Mouse (Mus musculus) right cerebral cortex, adult 2 months (tissue): Measurements from ENCODE around the gene Ctf1.
"Not testable (repeated sequence)": the region's sequence is repeated elsewhere in the genome, so short reads cannot be mapped to it uniquely, and the experiment has no call there.

ENCODE experiments used
- DNase-seq, 2 experiments: peaks; one replicate each; pipeline ENCODE4 v3.0.0; 2021 to 2022; ENCODE audit warnings: low spot score in 2 of 2

Gene Ctf1

DNA sequence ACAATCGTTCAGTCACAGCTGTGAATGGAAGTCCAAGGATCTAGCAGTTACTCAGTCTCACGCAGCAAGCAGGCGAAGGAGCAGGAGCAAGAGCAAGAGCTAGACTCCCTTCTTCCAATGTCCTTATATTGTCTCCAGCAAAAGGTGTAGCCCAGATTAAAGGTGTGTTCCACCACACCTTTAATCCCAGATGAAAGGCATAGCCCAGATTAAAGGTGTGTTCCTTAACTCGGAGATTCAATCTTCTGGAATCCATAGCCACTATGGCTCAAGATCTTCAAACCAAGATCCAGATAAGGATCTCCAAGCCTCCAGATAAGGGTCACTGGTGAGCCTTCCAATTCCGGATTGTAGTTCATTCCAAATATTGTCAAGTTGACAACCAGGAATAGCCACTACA is 19.5 kb downstream of the Ctf1 start, which contains the start of gene Ctf2:
TSS of gene Ctf2 (minus strand) at position 101 of the 400 bp plus-strand sequence.
- DNase-seq = not testable (repeated sequence)

DNA sequence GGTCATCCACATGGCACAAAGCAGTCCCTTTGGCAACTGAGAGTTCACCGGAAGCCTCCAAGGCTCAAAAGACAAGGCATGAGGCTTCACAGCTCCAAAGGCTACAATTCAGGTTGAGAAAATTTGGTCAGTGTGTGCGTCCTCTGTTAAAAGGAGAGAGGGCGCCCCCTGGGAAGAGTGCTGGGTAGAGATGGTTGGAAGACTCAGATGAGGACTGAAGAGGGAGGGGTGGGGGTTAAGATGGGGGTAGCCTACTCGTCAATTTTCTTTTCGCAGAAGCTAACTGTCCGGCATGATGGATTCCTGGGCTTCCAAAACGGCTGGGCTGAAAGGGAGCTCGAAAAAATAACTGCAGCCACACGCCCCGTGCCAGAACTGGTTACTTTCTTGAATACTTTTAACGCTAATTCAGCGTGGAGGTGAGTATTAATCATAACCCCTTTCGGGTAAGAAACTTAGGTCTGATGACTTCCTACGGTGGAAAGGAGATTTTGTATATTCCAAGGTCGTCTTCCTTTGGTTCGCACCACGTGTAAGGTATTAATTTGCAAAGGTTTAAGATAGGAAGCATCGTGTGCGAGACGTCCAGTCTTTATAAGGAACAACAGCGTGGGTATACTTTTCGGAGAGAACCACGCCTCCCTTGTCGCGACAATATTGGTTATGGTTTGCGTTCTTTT is 32.0 kb downstream of the Ctf1 start, which contains the start of gene Fbxl19:
TSS of gene Fbxl19 (plus strand) at position 178 of the 680 bp plus-strand sequence.
- peak; percentile 83 to 84 for DNase-seq

DNA sequence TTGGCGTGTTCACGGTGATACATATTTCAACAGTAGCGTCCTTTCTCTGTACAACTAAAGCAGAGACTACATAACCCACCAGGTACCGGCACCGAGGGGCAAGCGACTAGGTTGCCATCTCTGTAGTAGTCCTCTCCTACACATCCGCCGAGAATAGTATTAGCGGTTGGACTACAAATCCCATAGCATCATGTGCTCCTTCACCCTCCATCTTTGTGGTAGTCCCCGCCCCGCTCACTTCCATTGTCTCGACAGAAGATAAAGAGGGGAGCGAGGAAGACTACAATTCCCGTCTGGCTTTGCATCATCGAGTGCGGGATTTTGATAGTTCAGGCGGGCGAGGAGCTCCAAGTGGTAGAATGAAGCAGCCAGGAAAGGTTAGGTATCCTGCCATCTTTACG is 32.7 kb downstream of the Ctf1 start:
- peak; percentile 95 to 96 for DNase-seq

DNA sequence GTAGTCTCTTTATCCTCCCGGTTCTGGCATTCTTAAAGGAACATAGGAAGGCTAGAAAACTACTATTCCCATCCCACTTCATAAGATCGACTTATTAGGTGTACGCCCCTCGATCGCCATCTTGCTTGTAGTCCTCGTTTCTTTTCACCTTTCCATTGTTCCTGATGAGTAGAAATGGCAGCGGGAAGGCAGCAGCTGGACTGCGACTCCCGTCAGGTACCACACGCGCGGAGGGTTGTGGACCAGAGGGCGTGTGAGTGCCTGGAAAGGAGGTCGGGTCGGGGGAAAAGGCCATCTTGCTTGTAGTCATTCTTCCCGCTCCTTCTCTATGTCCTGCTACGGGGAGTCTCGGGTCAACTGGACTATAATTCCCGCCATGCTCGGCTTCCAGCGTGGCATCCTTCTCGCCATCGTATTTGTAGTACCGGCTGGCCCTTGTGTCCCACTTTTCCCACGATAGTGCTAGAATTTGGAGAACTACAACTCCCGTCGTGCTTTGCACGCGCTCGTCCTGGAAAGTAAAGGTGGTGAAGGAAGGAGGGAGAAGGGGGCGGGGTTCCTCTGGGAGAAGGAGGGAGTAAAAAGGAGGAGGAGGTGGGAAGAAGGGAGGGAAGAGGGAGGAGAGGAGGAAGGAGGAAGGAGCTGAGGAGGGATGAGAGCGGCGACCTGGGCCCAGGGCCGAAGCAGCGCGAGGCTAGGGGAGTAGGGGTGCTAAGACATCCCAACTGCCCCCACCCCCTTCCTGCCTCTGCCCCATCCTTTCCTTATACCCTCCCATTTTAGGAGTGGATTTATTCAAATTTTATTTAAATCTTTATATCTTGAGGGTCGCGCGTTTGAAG is 33.3 kb downstream of the Ctf1 start:
- peak; percentile 98 for DNase-seq

DNA sequence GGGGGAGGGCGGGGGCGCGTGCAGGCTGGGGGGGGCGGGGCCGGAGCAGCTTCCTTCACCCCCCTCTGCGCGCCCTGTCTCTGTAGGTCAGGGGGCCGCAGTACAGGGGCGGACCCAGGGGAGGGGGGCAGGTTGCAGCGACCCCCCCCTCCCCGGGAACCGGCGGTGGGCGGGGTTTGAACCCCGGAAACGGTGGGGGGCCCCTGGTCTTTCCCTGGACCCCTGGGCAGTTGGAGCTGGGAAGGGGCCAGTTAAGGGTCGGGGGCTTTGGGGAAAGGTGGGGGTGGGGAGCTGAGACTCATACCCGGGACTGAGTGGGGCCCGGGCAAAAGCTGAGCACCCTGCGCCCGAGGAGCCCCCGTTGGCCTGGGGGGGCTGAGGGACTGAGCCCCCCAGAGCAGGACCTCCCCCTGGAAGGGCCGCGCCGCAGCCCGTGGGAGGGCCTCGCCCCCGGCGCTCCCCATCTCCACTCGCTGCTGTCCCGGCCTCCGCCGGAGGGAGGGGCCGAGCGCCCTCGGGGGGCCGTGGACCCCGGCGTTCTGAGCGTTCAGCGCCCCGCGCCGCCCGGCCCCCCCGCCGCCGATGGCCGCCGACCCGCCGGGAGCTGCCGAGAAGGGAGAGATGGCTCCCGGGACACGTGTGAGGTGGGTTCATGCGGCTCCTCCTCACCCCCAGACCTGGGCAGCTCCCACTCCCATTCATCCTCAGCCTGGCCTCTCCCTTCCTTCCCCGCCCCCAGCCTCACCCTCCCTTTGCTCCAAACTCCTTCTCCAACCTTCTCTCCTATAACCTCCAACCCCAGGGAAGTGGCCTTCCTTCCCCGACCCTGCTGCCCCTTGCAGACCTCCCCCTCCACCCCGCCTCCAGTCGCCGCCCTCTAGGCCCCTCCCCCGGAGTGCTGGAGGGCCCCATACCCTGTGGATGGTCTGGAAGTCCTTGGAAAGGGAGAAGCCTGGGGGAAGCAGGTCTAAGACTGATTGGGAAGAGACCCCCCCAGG is 34.3 kb downstream of the Ctf1 start:
- no peak for DNase-seq

DNA sequence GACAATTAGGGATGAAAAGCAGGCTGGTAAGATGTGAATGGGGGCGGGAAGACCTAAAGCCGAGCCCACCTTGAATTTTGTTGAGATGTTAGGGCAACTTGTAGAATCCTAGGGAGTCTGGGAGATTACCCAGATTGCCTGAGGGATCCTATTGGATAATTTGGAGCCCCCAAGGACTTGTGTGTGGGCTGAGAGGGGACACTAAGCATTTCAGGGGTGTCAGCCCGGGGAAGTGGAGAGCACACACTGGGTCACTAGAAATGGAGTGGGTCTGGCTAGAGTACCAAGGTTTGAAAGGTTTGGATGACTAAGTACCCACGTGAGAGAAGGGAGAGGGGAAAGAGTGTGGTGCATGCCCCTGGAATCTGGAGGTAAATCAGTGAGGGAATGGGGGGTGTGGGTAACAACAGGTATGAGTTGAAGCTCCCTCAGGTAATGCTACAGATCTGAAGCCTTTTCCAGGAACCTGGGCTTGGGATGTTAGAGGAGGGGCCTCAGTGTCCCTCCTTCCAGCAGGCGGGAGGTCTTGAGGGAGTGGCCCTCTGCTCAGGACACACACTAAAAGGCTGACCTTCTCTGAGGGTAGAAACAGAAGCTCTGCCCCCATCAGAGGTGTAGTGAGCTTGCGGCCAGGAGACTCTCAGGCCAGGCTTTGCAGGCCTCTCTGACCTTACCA is 35.2 kb downstream of the Ctf1 start:
- no peak for DNase-seq

DNA sequence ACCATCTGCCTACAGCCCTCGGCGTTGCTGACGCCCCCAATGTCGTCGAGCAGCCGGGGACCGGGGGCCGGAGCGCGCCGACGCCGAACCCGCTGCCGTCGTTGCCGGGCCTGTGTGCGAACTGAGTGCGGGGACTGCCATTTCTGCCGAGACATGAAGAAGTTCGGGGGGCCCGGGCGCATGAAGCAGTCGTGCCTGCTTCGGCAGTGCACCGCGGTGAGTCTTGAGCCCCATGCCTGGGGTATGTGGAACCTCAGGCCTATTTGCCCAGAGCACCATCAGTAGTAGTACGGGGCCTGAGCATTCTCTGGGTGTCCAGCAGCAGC is 35.7 kb downstream of the Ctf1 start:
- no peak for DNase-seq

DNA sequence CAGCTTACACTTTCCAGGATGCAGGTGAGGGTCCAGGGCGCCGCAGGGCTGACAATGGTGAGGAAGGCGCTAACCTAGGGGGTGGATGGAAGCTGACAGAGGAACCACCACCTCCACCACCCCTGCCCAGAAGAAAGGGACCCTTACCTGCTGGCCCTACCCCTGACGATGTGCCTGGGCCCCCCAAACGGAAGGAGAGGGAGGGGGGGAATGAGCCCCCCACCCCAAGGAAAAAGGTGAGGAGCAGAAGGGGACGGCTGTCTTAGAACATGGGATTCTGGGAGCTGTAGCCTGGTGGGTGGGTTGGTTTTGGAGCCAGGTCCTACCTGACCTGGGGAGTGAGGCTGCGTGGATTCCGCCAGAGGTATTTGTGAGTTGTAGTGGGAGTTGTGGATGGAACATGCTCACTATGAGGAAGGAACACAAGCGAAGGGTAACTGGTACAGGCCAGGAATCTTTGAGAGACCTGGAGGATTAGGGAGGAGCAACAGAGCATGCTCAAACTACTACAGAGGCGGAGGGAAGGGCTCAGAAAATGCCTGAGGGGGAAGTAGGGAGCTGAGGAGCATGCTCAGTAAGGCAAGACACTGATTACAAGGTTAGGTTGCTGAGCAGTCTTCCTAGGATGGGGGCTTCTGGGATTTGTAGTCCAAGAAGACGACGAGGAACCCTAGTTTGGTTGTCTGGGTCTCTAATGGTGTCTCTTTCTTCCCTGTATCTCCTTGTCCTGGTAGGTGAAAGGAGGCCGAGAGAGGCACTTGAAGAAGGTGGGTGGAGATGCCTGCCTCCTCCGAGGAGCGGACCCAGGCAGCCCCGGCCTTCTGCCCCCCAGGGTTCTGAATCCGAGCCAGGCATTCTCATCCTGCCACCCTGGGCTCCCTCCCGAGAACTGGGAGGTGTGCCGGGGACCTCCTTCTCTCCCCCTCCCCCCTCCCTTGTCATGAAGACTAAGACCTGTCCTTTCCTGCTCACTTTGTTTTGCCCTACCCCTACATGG is 37.9 kb downstream of the Ctf1 start:
- peak; percentile 62 to 64 for DNase-seq

DNA sequence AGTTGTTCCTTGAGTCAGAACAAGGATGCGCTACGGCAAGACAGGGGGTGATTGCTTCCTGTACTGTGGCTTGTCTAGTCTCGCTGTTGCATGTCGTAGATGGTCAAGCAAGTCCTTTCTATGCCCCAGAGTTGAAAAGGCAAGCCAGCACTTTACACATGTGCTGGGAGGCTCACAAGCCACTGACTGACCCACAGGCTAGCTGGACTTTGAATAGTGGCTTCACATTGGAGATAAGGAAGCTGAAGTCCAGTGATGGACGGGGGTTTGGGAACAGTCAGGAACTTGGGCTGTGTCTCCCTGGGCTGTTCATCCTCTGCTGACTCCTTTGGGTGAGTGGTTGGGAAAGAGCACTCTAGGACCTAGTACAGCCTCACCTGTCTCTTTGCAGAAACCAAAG is 39.1 kb downstream of the Ctf1 start:
- DNase-seq = no peak

DNA sequence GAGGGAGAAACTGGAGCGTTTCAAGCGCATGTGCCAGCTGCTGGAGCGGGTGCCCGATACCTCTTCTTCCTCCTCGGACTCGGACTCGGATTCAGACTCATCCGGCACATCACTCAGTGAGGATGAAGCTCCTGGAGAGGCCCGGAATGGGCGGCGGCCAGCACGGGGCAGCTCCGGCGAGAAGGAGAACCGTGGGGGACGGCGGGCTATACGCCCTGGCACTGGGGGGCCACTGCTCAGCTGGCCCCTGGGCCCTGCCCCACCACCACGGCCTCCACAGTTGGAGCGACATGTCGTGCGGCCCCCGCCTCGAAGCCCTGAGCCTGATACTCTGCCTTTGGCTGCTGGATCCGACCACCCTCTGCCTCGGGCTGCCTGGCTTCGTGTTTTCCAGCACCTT is 39.5 kb downstream of the Ctf1 start:
- DNase-seq = no peak

DNA sequence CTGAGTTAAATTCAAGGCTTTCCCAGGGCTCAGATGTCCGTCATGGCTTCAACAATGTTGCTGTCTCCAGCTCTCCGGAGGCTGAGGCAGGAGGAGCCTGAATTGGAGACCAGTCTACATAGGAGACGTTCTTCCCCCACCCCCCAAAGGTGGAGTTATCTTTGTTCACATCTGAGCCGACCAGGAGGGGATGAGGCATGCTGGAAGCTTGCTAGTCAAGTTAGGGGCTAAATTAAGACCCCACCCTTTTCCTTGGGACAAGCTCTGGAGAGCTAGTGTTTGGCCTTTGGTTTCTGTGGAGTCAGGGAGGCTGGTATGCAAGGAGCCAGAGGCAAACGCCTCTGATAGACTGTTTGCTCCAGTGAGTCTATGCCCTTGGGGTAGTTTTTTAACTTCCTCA is 40.6 kb downstream of the Ctf1 start:
- no peak for DNase-seq

DNA sequence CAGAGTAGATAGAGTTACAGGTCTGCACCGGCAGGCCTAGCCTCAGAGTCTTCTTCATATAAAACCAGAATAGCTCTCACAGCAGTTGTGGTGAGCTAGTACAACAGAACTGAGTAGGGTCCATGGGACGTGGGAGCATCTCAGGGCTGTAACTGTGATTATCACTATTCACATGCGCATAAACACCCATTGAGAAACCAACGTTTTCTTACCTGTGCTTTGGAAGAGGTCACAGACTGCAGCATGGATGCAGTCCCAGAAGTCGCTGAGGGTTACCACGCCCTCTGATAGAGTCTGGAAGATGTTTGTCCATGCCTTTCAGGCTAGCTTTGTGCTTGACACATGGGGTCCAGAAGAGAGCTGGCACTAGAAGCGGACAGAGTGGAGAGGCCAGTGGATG is 41.2 kb downstream of the Ctf1 start:
- no peak for DNase-seq

DNA sequence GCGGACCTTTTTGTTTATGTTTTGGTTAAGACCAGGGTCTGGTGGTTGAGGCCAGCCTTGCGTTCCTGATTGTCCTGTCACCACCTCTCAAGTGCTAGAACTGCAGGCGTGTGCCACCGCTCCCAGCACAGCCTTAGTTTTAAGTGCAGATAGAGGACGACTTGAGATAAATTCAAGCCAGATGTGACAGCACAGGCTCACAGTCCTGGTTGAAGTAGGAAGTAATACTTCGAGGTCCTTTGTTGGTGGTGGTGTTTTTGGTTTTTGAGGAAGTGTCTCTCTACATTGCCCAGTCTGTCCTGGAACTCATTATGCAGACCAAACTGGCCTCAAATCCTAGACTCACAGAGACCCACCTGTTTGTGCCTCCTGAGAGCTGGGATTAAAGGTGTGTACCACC is 47.2 kb downstream of the Ctf1 start:
- DNase-seq = no peak

DNA sequence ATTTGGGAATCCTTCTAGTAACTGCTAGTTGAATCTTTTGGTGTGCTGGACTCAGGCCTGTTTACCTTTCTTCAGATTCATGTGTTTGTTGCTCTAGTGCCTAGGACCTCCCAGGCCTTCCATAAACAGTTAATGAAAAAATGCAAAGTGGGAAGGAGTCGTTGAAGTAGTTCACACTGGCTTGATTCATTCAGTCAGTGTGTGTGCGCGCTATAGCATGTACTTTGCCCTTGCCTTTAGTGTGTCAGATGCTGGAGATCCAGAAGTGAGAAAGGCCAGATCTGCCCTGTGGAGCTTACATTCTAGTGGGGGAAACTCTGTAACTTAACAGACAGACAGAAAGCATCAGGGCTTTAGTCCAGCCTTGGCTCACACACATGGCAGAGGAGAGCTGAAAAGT is 47.9 kb downstream of the Ctf1 start:
- DNase-seq = no peak

DNA sequence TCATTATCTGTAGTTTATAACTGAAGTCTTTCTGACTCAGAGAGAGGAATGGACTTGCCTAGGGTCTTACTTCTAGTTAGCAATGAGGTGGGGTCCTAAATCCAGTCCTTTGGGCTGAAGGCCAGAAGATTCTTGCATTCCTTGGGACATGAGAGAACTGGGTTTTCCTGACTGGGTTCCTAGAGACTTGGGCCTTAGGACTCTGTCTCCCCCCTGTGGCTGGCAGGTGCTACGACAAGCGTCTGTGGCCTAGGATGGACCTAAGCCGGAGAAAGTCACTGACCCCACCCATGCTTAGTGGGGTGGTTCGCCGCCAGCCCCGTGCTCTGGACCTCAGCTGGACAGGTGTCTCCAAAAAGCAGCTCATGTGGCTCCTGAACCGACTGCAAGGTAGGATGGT is 48.5 kb downstream of the Ctf1 start:
- peak; percentile 62 for DNase-seq

DNA sequence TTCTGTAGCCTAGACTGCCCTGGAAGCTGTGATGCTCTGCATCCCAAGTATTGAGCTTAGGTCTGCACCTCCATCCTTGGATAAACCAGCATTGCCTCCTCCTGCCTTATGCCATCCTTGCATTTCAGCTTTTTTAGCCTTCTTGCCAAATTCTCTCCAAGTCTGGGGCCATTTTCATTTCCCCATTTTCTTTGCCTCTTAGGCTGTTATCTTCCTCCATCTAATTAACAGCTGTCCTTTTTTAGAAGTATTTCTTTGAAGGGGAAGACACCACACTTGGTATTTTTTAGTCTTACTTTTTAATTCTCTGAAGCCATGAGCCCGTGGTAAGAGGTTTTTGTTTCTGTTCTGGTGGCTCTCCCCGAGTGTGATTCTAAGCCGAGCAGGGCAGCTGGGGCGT is 51.1 kb downstream of the Ctf1 start:
- DNase-seq = no peak

DNA sequence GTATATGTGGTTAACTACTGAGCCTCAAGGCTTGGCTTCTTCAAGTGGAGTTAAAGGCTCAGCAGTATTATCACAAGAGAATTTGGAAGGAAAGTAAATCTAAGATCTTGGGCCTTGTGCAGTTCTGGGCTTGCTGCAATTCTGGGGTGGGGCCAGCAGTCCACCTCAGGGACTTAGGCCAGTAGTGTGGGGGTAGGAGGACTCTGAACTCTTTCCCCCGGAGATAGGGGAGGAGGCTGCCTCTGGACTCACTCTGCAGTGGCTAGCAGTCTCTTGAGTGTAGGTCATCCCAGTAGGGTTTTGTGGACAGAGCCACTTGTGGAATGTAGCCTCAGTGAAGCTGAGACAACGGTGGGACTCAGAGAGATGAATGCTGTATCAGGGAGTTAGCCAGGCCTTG is 53.2 kb downstream of the Ctf1 start:
- no peak for DNase-seq

DNA sequence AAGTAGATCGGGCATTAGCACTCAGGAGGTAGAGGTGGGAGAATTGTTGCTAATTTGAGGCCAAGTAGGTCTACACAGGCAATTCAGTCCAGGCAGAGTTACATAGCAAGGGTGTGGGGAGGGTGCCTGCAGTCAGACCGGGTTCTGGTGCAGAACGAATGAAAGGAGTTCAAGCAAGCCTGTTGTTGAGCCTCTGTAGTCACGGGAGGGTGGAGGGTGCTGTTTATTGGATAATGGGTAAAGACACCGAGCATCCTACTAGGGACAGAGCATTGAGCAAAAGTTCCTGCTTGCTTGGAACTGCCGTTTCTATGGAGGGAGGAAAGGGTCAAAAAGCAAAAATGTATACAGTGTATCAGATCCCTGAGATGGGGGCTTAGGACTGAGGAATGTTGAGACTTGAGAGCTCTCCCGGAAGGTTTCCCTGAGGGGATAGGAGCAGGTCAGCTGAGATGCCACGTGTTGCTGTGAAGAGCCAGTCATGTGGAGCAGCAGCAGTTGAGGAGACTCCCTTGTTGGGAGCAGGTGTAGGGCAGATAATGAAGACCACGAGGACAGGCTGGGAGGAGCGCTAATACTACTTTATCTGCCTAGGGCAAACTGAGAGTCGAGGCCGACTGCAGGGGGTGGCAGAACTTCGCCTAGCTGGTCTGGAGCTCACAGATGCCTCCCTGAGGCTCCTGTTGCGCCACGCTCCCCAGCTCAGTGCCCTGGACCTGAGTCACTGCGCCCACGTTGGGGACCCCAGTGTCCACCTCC is 54.5 kb downstream of the Ctf1 start:
- no peak for DNase-seq
